In genomic region chr10:60376704-60377103, GRCm38 (mm10) we compare ENCODE assay signal across 30 mouse cellular contexts. TPM values are rescaled to one million over a fixed set of nuclear protein-coding genes. Genes with fewer than 3 reads are reported as not detected.
DNase-seq lines count a peak whose midpoint lies in the region; ATAC-seq and TF ChIP-seq lines count a peak whose summit lies in the region.
"Had no signal": no experiment of that assay in that cellular context is flagged by ENCODE, and none has a peak within 500 bp of the region (broad histone marks: within the 10 kb centered on the region; RNA-seq: fewer than 3 reads in every experiment).

No protein-coding gene starts in this region.

- no peak for TF ChIP-seq EP300 in heart, adult 2 months (IDR thresholded peaks at IDR 0.05; ENCODE audit: insufficient read depth, low read depth, low read length)

- no peak for TF ChIP-seq CTCF in heart, adult 2 months (IDR thresholded peaks at IDR 0.05)

- DNase-seq in cerebellum, postnatal 14 days = peak; percentile 31 to 40
- no peak for DNase-seq in cerebellum, postnatal 25 days
- no peak for DNase-seq in heart, embryonic 10.5 days (ENCODE audit: low spot score)
- no peak for DNase-seq in heart, adult 2 months
- DNase-seq in right cerebral cortex, postnatal 4 days = no peak
- DNase-seq: adrenal gland, postnatal 10 days; adrenal gland, postnatal 36 days; B cell, adult 2 months; cerebellum, adult 2 months; cerebellum, adult 9-11 months; embryo, embryonic 11 days; forebrain, postnatal 0 days; gastrocnemius, adult 2 months; gastrocnemius, postnatal 14 days; heart, postnatal 10 days; heart, postnatal 4 days; kidney, adult 18-20 months had no signal

- H3K79me2 ChIP-seq in heart, adult 2 months (replicated peaks; ENCODE audit: control insufficient read depth, insufficient read depth, low read length) = no peaks in the 10 kb centered on the region

- H3K4me3 ChIP-seq in heart, embryonic 10.5 days = no peak overlapping the region
- H3K4me3 ChIP-seq in heart, adult 2 months = no peak overlapping the region
- H3K4me3 ChIP-seq in megakaryocyte, embryonic 14.5 days (replicated peaks) = peak overlapping the region; percentile 29
- H3K4me3 ChIP-seq: embryonic facial prominence, embryonic 15.5 days; gastrocnemius, adult 2 months; heart, embryonic 12.5 days; heart, embryonic 15.5 days; intestine, embryonic 15.5 days had no signal

- H3K9me3 ChIP-seq in heart, embryonic 10.5 days = no peaks in the 10 kb centered on the region
- no peaks in the 10 kb centered on the region for H3K9me3 ChIP-seq in megakaryocyte, embryonic 14.5 days
- H3K9me3 ChIP-seq: embryonic facial prominence, embryonic 15.5 days; heart, embryonic 12.5 days; heart, embryonic 15.5 days; intestine, embryonic 15.5 days had no signal

- intact Hi-C loops in heart, adult 2 months (cut with DNase I) = no loop called here

- no peak overlapping the region for H3K9ac ChIP-seq in heart, adult 2 months (ENCODE audit: low read depth, low read length)
- H3K9ac ChIP-seq: embryonic facial prominence, embryonic 15.5 days; forebrain, postnatal 0 days; heart, embryonic 12.5 days; heart, embryonic 15.5 days; hindbrain, embryonic 14.5 days; intestine, embryonic 15.5 days had no signal

- H3K4me1 ChIP-seq in heart, embryonic 10.5 days = peaks cover 34% of the 10 kb centered on the region
- H3K4me1 ChIP-seq in heart, adult 2 months (ENCODE audit: control insufficient read depth, insufficient read depth, low read length) = peaks cover 25% of the 10 kb centered on the region
- peaks cover 92% of the 10 kb centered on the region for H3K4me1 ChIP-seq in megakaryocyte, embryonic 14.5 days

- no peak for ATAC-seq in megakaryocyte, adult 5-6 weeks (ENCODE audit: poor library complexity, severe bottlenecking)
- ATAC-seq: forebrain, embryonic 14.5 days; forebrain, postnatal 0 days; intestine, embryonic 15.5 days; Patski had no signal

- no peaks in the 10 kb centered on the region for H3K36me3 ChIP-seq in heart, embryonic 10.5 days
- no peaks in the 10 kb centered on the region; the same call in none of the 2 replicates for H3K36me3 ChIP-seq in heart, adult 2 months (ENCODE audit: control insufficient read depth, insufficient read depth, low read length)
- H3K36me3 ChIP-seq in megakaryocyte, embryonic 14.5 days (replicated peaks; ENCODE audit: low read length) = peaks cover 79% of the 10 kb centered on the region
- H3K36me3 ChIP-seq: embryonic facial prominence, embryonic 15.5 days; G1E; heart, embryonic 12.5 days; heart, embryonic 15.5 days; intestine, embryonic 15.5 days had no signal

- H3K27me3 ChIP-seq in heart, embryonic 10.5 days (ENCODE audit: insufficient read depth, poor library complexity, severe bottlenecking) = no peaks in the 10 kb centered on the region; the same call in 1 of the 2 replicates
- H3K27me3 ChIP-seq in heart, adult 2 months (ENCODE audit: control insufficient read depth, insufficient read depth, low read length) = no peaks in the 10 kb centered on the region
- H3K27me3 ChIP-seq in megakaryocyte, embryonic 14.5 days (replicated peaks) = no peaks in the 10 kb centered on the region
- H3K27me3 ChIP-seq: CH12.LX; embryonic facial prominence, embryonic 15.5 days; heart, embryonic 12.5 days; heart, embryonic 15.5 days; intestine, embryonic 15.5 days; Patski had no signal

- TF ChIP-seq POLR2A in heart, adult 2 months (IDR thresholded peaks at IDR 0.05; ENCODE audit: insufficient read depth, low read depth, low read length) = no peak

- 78% methylated on average over 16 of the region's 16 CpGs for WGBS in heart, embryonic 10.5 days
- WGBS in heart, adult 2 months = 49% methylated on average over 16 of the region's 16 CpGs

- H3K27ac ChIP-seq in heart, embryonic 10.5 days = 0 out of 2 replicates have a peak overlapping the region, but pooled peaks have one; percentile 30
- no peak overlapping the region for H3K27ac ChIP-seq in heart, adult 2 months
- H3K27ac ChIP-seq: embryonic facial prominence, embryonic 15.5 days; gastrocnemius, adult 2 months; heart, embryonic 15.5 days; hindbrain, embryonic 14.5 days; intestine, embryonic 15.5 days had no signal

RNA-seq across cellular contexts. Expression of gene Gm17455, which starts 22.8 kb away (rescaled TPM):
- 0.59 and 0.89 TPM in 2 replicates for polyA plus RNA-seq in heart, embryonic 10.5 days (2016; fragmentation: Nextera tagmentation; extraction: Ambion mirVana)
- total RNA-seq in heart, adult 2 months (2021) = not detected
- polyA plus RNA-seq in heart, adult 2 months (2012; rRNA removed) = 0.56 and 1.9 TPM in 2 replicates
- polyA plus RNA-seq in megakaryocyte, embryonic 14.5 days (2012; ENCODE audit: insufficient read depth, low replicate concordance) = 0.44 TPM in 1 of 2 replicates, not detected in the other
- 0.91 and 1.0 TPM in 2 replicates for total RNA-seq in megakaryocyte, adult 5-6 weeks (2015)
- total RNA-seq in megakaryocyte, adult 5-6 weeks (2017) = 0.20 TPM in 1 of 2 replicates, not detected in the other
- total RNA-seq: adrenal gland, adult 18-20 months; adrenal gland, postnatal 10 days; adrenal gland, postnatal 36 days; CH12.LX; G1E; heart, adult 8-10 months; heart, postnatal 10 days; heart, postnatal 4 days had no signal
- polyA plus RNA-seq: G1E, Patski had no signal

RNA-seq across cellular contexts. Expression of gene Vsir, which starts 30.1 kb away (rescaled TPM):
- polyA plus RNA-seq in heart, embryonic 10.5 days (2016; fragmentation: Nextera tagmentation; extraction: Ambion mirVana) = 1.4 and 2.2 TPM in 2 replicates
- total RNA-seq in heart, adult 2 months (2021) = 10 to 100 TPM; 14.9 to 20.9 TPM
- polyA plus RNA-seq in heart, adult 2 months (2012; rRNA removed) = 28.1 and 39.7 TPM in 2 replicates
- polyA plus RNA-seq in megakaryocyte, embryonic 14.5 days (2012; ENCODE audit: insufficient read depth, low replicate concordance) = 29.9 and 107 TPM in 2 replicates
- total RNA-seq in megakaryocyte, adult 5-6 weeks (2015) = 267 and 312 TPM in 2 replicates
- total RNA-seq in megakaryocyte, adult 5-6 weeks (2017) = 783 and 809 TPM in 2 replicates

Comparison
In these comparisons a context has a peak if more than half of its experiments do, and no peak if none do; other contexts are left out.
1. DNase-seq: peak in cerebellum, postnatal 14 days (2 of 2); none in cerebellum, postnatal 25 days (0 of 2), heart, embryonic 10.5 days (single experiment), heart, adult 2 months (0 of 2) and right cerebral cortex, postnatal 4 days (single experiment).